Mouse (Mus musculus): ENCODE results near the gene Cpsf3.

The Cpsf3 gene

GRCm38 (mm10) chr12:21284761-21285441 is at the start of gene Cpsf3:
Cpsf3 (plus strand) TSS chr12:21285391.
- 45% methylated on average over 11 of the region's 11 CpGs for WGBS

- WGBS: 79% methylated on average over 3 of the region's 3 CpGs
Measured at GRCm38 (mm10) chr12:21241965-21242364, 43.2 kb upstream of the Cpsf3 start.

- WGBS: 98% methylated on average over 11 of the region's 11 CpGs
Measured at GRCm38 (mm10) chr12:21244375-21244960, 40.7 kb upstream of the Cpsf3 start.

GRCm38 (mm10) chr12:21247711-21248392 is 37.3 kb upstream of the Cpsf3 start:
- 85% methylated on average over 7 of the region's 7 CpGs for WGBS

GRCm38 (mm10) chr12:21260494-21261256 is 24.5 kb upstream of the Cpsf3 start:
- 89% methylated on average over 6 of the region's 6 CpGs for WGBS

GRCm38 (mm10) chr12:21261521-21261920 is 23.7 kb upstream of the Cpsf3 start:
- 72% methylated on average over 4 of the region's 4 CpGs for WGBS

GRCm38 (mm10) chr12:21263256-21263655 is 21.9 kb upstream of the Cpsf3 start:
- 64% methylated on average over 5 of the region's 5 CpGs for WGBS

- WGBS: 68% methylated on average over 5 of the region's 5 CpGs
Measured at GRCm38 (mm10) chr12:21264241-21264640, 20.9 kb upstream of the Cpsf3 start.

GRCm38 (mm10) chr12:21264970-21265369 is 20.2 kb upstream of the Cpsf3 start:
- WGBS: 91% methylated on average over 3 of the region's 3 CpGs

GRCm38 (mm10) chr12:21265501-21265900 is 19.7 kb upstream of the Cpsf3 start:
- 84% methylated on average over 4 of the region's 4 CpGs for WGBS

GRCm38 (mm10) chr12:21265946-21266783 is 19.0 kb upstream of the Cpsf3 start:
- 67% methylated on average over 14 of the region's 14 CpGs for whole genome bisulfite sequencing

GRCm38 (mm10) chr12:21266784-21267098 is 18.4 kb upstream of the Cpsf3 start:
- WGBS: 82% methylated on average over 2 of the region's 2 CpGs

- 82% methylated on average over 8 of the region's 8 CpGs for WGBS
Measured at GRCm38 (mm10) chr12:21268083-21268616, 17.0 kb upstream of the Cpsf3 start.

- 67% methylated on average over 7 of the region's 7 CpGs for WGBS
Measured at GRCm38 (mm10) chr12:21274446-21274845, 10.7 kb upstream of the Cpsf3 start.

- 45% methylated on average over 1 of the region's 1 CpGs for WGBS
Measured at GRCm38 (mm10) chr12:21277352-21277864, 7.8 kb upstream of the Cpsf3 start.

GRCm38 (mm10) chr12:21285508-21286242 is 484 bp downstream of the Cpsf3 start:
- WGBS: 1% methylated on average over 47 of the region's 47 CpGs

GRCm38 (mm10) chr12:21286243-21286622 is 1.0 kb downstream of the Cpsf3 start, which contains the start of gene Itgb1bp1:
Itgb1bp1 (minus strand) TSS chr12:21286284.
- WGBS: under 1% methylated on average over 28 of the region's 28 CpGs

GRCm38 (mm10) chr12:21286712-21287650 is 1.8 kb downstream of the Cpsf3 start:
- WGBS: 19% methylated on average over 18 of the region's 18 CpGs

Data from cerebral cortex, adult 2 months (tissue).